Mouse (Mus musculus): ENCODE data around the gene Cryba2. TPM values are rescaled to one million over a fixed set of nuclear protein-coding genes. Genes with fewer than 3 reads are reported as not detected.

Gene Cryba2
- polyA plus RNA-seq, 1 experiment from 2014 or later, result not detected

DNA sequence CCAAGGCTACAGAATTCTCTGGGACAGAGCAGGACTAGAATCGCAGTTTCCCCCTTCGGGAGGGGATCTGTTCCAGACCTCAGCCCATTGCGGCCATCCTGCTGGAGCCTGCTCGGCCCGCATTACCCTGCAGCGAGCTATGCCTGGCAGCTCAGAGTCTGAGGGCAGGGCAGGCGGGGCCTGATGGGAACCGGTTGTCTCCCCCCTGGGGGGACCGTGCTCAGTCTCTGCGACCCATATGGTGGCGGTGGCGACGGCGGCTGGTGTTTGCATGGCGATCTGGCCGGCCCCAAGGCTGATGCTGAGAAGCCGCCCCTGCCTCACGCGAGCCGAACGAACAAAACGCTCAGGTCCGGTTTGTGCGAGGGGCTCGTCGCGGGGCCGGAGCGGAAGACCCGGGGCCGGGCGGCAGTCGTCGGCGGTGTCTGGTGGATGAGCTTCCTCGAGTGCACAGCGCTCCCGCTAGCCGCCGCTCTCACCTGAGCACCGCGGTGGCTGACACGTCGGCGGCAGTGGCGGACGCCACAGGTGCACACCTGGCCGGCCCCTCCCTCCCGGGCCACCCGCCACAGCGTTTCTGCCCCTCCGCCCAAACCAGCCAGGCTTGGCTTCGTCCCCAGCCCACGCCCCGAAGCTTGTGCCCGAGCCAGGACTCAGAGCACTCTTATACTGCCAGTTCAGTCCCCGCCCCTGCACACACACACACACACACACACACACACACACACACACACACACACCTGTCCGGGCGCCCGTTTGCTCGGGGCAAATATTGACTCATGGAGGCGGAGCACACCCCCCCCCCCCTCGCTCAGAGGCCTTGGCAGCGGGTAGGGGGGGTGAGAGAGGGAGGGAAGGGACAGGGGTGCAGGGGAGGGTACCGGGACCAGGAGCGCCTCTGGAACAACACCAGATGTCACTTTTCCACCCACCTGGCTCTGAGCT lies 7.7 kb upstream of the Cryba2 start:
- Histone ChIP-seq H3K4me3 (peak overlapping the region; percentile 29), H3K4me2 (replicated peaks) (peak overlapping the region; percentile 62), H3K27me3 (replicated peaks) (peaks cover 91% of the 10 kb centered on the region), H3K9ac (0 out of 2 replicates have a peak overlapping the region, but pooled peaks have one; percentile 8), H3K27ac (no peak overlapping the region), H3K36me3 (no peaks in the 10 kb centered on the region), H3K9me3 (no peaks in the 10 kb centered on the region), H3K4me1 (peaks cover 25% of the 10 kb centered on the region)
- WGBS, result under 1% methylated on average over 63 of the region's 66 CpGs
- no peak for ATAC-seq (ENCODE audit: low FRiP score, low read depth)

- Histone ChIP-seq H3K36me3 (no peaks in the 10 kb centered on the region), H3K27ac (no peak overlapping the region), H3K4me3 (no peak overlapping the region), H3K4me2 (replicated peaks) (0 out of 2 replicates have a peak overlapping the region, but pooled peaks have one; percentile 14), H3K9ac (no peak overlapping the region), H3K9me3 (no peaks in the 10 kb centered on the region), H3K4me1 (peaks cover 25% of the 10 kb centered on the region), H3K27me3 (replicated peaks) (peaks cover 98% of the 10 kb centered on the region)
- WGBS, result 8% methylated on average over 7 of the region's 10 CpGs
- ATAC-seq (ENCODE audit: low FRiP score, low read depth), result no peak
These were observed 5.9 kb upstream of the Cryba2 start for GRCm38 (mm10) chr1:74898656-74899431.

- Histone ChIP-seq H3K36me3 (no peaks in the 10 kb centered on the region), H3K9ac (no peak overlapping the region), H3K27me3 (replicated peaks) (peaks cover 97% of the 10 kb centered on the region), H3K4me2 (replicated peaks) (no peak overlapping the region), H3K4me1 (peaks cover 30% of the 10 kb centered on the region), H3K4me3 (no peak overlapping the region), H3K27ac (no peak overlapping the region), H3K9me3 (no peaks in the 10 kb centered on the region)
- no peak for ATAC-seq (ENCODE audit: low FRiP score, low read depth)
- 8% methylated on average over 7 of the region's 7 CpGs for WGBS
These were observed 5.0 kb upstream of the Cryba2 start for GRCm38 (mm10) chr1:74897976-74898375.

DNA sequence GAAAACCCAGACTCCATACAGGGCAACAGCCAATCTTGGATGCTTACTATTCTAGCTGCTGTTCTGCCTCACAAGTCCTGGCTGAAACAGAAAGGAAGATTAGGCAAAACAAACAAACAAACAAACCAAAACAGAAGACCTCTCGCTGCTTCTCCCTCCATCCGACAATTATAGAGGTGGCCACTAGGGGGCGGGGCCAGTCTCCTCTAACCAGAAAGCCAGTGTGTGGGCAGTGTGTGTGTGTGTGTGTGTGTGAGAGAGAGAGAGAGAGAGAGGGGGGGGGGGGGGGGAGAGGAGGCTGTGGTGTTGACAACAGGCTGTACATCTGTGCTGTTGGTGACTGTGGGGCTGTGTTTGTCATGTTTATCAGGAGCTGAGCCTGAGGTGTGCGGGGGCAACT lies 2.0 kb upstream of the Cryba2 start:
- 21% methylated on average over 4 of the region's 4 CpGs for WGBS

DNA sequence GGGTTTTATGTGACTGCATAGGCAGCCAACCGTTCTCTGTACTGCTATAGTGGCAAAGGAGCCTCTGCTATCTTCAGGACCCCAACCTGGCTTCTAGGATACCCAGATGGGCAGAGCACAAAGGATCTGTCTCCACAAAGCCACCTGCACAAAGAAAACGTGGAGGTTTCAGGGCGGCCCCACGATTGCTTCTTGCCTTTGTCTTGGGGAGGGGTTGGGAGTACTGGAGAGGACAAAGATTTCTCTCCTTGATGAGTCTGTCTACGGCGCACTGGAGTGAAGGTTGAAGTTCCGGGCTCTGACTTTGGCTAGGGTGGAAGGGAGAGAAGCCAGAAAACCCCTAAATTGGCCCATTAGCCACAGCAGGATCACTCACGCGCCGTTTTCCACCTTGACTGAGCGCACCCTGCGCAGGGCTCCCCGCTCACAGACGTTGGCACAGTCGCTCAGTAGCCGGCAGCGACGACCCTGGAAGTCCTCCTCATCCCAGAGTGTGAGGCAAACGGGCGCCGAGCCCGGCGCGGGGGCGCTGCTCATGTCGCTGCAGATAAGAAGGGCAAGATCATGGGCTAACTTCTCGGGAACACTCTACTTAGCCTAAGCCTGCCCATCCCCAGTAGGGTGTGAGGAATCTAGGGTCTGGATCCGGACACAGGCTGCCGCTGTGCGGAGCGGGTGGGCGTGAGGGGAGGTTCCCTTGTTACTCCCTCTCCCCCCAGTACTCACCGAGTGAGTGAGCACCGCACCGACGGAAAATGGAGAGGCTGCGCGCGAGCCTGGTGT lies 401 bp downstream of the Cryba2 start:
- H3K4me3 ChIP-seq, result peak overlapping the region; percentile 19; the same call in 1 of the 2 replicates
- peaks cover 95% of the 10 kb centered on the region for H3K27me3 ChIP-seq (replicated peaks)
- H3K36me3 ChIP-seq, result no peaks in the 10 kb centered on the region
- no peaks in the 10 kb centered on the region for H3K9me3 ChIP-seq
- H3K27ac ChIP-seq, result no peak overlapping the region
- H3K4me1 ChIP-seq, result peaks cover 10% of the 10 kb centered on the region
- no peak overlapping the region for H3K9ac ChIP-seq
- under 1% methylated on average over 39 of the region's 39 CpGs for WGBS
- no peak for ATAC-seq (ENCODE audit: low FRiP score, low read depth)
- H3K4me2 ChIP-seq (replicated peaks), result peak overlapping the region; percentile 51

More for the DNA sequence above, 2.0 kb upstream of the Cryba2 start:
- Histone ChIP-seq H3K27me3 (replicated peaks) (peaks cover 97% of the 10 kb centered on the region), H3K4me3 (no peak overlapping the region), H3K36me3 (no peaks in the 10 kb centered on the region), H3K27ac (no peak overlapping the region), H3K9me3 (no peaks in the 10 kb centered on the region), H3K4me1 (peaks cover 25% of the 10 kb centered on the region), H3K9ac (no peak overlapping the region), H3K4me2 (replicated peaks) (no peak overlapping the region)
- ATAC-seq (ENCODE audit: low FRiP score, low read depth), result no peak

DNA sequence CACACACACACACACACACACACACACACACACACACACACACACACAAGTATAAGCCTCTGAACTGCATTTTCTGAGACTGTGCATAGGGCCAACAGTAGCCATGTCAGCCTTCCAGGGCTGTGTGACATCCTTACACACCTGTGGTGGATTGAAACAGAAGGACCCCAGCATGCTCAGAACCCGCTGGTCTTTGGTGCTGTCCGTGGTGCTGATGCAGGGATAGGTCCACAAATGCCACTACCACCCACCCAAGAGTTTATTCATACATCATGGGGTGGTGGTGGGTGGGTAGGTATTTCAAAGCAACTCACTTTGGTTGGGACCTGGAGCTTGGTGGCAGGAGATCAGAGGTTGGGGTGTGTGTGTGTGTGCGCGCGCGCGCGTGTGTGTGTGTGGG lies 1.4 kb downstream of the Cryba2 start:
- Histone ChIP-seq H3K4me3 (no peak overlapping the region), H3K9ac (no peak overlapping the region), H3K9me3 (no peaks in the 10 kb centered on the region), H3K36me3 (no peaks in the 10 kb centered on the region), H3K4me1 (peaks cover 10% of the 10 kb centered on the region), H3K27me3 (replicated peaks) (peaks cover 96% of the 10 kb centered on the region), H3K4me2 (replicated peaks) (no peak overlapping the region), H3K27ac (no peak overlapping the region)
- 4% methylated on average over 2 of the region's 8 CpGs for WGBS
- ATAC-seq (ENCODE audit: low FRiP score, low read depth), result no peak

DNA sequence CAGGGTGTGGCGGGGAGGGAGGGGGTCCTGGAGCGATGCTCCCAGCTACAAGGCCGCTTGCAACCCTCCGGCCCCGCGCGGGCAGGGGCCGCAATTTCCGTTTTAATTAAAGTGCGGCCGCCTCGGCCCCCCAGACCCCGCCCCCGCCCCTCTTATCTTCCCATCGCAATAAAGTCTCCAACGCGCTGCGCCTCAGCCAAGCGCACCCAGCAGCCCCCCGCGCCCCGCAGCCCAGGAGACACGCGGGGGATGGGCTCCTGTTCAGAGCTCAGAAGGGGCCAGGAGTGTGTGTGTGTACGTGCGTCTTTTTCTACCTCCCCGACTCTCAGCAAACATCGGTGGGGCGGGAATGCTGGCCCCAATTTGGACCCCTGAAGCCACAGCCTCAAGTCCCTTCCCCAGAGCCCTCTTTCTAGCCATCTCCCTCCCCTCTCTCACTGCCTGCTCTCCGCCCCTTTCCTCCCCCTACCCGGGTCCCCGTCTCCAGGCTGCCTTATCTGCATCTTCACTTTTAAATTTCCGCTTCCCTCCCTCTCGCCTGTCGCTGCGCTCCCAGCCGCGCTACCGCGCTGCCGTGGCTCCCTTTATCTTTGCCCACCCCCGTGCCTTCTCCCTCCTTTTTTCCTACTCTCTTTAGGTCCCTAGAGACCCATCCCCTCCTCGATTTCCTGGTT lies 7.4 kb downstream of the Cryba2 start, which contains the start of gene Fev:
Fev (minus strand) TSS at position 51 of the 674 bp plus-strand sequence.
- WGBS, result 1% methylated on average over 43 of the region's 43 CpGs
- H3K36me3 ChIP-seq, result no peaks in the 10 kb centered on the region
- H3K4me3 ChIP-seq, result peak within 1 kb of the TSS; percentile 15; the same call in 1 of the 2 replicates
- H3K9me3 ChIP-seq, result no peaks in the 10 kb centered on the region
- H3K9ac ChIP-seq, result no peak within 1 kb of the TSS
- H3K4me1 ChIP-seq, result peaks cover 24% of the 10 kb centered on the region
- H3K27me3 ChIP-seq (replicated peaks), result peaks cover 97% of the 10 kb centered on the region
- no peak within 1 kb of the TSS for H3K27ac ChIP-seq
- no peak for ATAC-seq (ENCODE audit: low FRiP score, low read depth)
- peak within 1 kb of the TSS; percentile 46 for H3K4me2 ChIP-seq (replicated peaks)

DNA sequence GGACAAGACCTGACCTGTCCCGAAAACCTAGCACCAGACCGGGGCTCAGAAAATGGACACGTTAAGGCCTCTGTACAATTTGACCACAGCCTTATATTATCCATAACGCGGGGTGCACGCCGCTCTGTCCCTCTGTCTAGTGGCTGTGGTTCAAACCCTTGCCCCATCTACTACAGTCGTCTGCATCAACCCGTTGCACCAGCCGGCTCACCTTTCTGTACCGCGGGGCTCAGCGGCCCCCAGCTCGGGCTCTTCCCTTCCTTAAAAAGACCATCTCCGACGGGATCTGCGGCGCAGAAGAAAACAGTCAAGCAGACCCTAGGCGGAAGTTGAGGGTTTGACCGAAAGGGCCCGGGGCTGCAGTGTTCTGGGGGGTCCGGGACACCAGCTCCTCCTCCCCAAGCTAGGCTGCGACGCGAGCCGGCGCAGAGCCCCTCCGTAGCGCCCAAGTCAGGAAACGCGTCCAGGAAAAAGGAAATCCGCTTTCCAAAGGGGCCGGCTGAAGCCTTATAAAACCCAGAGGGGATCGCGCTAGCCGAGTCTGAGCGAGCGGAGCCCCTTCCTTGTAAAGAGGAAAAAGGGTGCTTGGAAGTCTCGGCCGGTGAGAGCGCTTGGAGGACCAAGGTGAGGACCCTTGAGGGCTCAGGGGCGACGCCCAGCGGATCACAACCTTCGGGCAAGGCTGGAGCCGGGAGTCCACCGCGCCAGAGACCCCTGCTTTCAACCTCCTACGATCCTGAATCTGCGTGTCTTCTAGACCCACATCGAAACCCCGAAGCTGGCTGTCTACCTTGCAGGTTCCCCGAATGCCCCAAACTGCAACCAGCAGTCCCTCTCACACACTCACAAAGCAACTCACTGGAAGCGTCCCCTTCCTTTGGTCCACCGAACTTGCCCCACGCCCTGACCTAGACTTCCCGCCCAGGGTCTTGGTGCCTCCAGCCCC lies 8.5 kb downstream of the Cryba2 start:
- peaks cover 95% of the 10 kb centered on the region for H3K27me3 ChIP-seq (replicated peaks)
- H3K36me3 ChIP-seq, result no peaks in the 10 kb centered on the region
- WGBS, result under 1% methylated on average over 57 of the region's 57 CpGs
- H3K9ac ChIP-seq, result no peak overlapping the region
- no peak for ATAC-seq (ENCODE audit: low FRiP score, low read depth)
- H3K27ac ChIP-seq, result no peak overlapping the region
- H3K4me2 ChIP-seq (replicated peaks), result peak overlapping the region; percentile 46
- H3K4me1 ChIP-seq, result peaks cover 24% of the 10 kb centered on the region
- no peaks in the 10 kb centered on the region for H3K9me3 ChIP-seq
- peak overlapping the region; percentile 15; the same call in 1 of the 2 replicates for H3K4me3 ChIP-seq

GRCm38 (mm10) chr1:74883441-74883840 lies 9.5 kb downstream of the Cryba2 start:
- Histone ChIP-seq H3K4me1 (peaks cover 24% of the 10 kb centered on the region), H3K9ac (no peak overlapping the region), H3K27ac (no peak overlapping the region), H3K9me3 (no peaks in the 10 kb centered on the region), H3K4me3 (no peak overlapping the region), H3K36me3 (no peaks in the 10 kb centered on the region), H3K27me3 (replicated peaks) (peaks cover 97% of the 10 kb centered on the region), H3K4me2 (replicated peaks) (no peak overlapping the region)
- 1% methylated on average over 5 of the region's 5 CpGs for WGBS
- ATAC-seq (ENCODE audit: low FRiP score, low read depth), result no peak

- H3K36me3 ChIP-seq, result no peaks in the 10 kb centered on the region
- H3K4me3 ChIP-seq, result no peak overlapping the region; the same call in 1 of the 2 replicates
- peak overlapping the region; percentile 66; the same call in 1 of the 2 replicates for H3K4me2 ChIP-seq (replicated peaks)
- peaks cover 93% of the 10 kb centered on the region for H3K27me3 ChIP-seq (replicated peaks)
- H3K9me3 ChIP-seq, result no peaks in the 10 kb centered on the region
- no peak overlapping the region for H3K9ac ChIP-seq
- no peak for ATAC-seq (ENCODE audit: low FRiP score, low read depth)
- H3K27ac ChIP-seq, result no peak overlapping the region
- 1% methylated on average over 8 of the region's 8 CpGs for WGBS
- peaks cover 24% of the 10 kb centered on the region for H3K4me1 ChIP-seq
These were observed 10.1 kb downstream of the Cryba2 start for GRCm38 (mm10) chr1:74882828-74883227.
